Mouse (Mus musculus) hindlimb bud, embryonic 11.5 days (tissue): Measurements from ENCODE around the gene Prr12.
"Not testable (repeated sequence)": the region's sequence is repeated elsewhere in the genome, so short reads cannot be mapped to it uniquely, and the experiment has no call there.

Experiments used
- DNase-seq: peaks from one replicate; pipeline ENCODE4 v3.0.0-alpha.2; 2012; ENCODE audit warnings: low read depth, low spot score; ENCODE audit errors: extremely low spot score

Prr12 gene

DNA sequence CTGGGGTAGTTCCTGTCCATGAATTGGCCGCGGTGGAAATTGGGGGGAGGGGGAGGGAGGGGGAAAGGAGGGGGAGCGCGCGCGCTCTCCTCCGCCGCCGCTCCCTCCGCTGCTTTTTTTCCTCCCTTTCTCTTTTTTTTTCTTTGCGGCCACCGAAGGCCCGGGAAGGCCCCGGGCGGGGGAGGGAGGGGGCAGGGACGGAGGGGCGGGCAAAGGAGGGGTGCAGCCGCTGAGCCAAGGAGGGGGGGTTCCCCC, at the start of gene Prr12:
TSS of gene Prr12 (minus strand) at position 20 of the 255 bp plus-strand sequence.
- DNase-seq = no peak

DNA sequence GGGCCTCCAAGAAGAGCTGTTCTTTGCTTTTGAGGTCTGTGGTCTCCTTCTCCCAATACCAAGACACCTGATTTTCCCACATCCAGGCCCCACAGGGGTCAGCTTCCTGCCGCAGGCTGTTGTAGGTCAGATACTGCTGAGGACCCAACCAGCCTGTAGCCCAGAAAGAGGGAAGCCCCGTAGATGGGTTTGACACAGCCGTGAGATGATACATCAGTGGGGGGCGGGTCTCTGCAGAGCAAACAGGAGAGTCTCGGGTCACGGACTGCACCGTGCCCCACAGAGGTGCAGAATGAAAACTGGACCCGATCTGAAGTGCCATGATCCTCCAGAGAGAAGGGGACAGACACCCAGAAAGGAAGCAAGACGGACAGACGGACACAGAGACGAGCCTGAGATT, 49.8 kb upstream of the Prr12 start:
- DNase-seq = no peak

DNA sequence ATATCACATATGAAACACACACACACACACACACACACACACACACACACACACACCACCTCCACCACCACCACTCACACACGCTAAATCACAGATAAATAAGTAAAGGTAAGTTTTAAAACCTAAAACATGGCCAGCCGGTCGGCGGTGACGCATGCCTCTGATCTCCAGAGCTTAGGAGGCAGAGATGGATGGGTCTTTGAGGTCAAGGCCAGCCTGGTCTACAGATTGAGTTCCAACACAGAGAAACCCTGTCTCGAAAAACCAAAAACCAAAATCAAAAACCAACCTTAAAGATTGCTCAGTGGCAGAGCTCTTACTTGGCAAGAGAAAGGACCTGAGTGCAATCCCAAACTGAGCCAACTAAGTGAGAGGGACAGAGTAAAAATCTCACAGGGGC, 47.4 kb upstream of the Prr12 start:
- no peak for DNase-seq

DNA sequence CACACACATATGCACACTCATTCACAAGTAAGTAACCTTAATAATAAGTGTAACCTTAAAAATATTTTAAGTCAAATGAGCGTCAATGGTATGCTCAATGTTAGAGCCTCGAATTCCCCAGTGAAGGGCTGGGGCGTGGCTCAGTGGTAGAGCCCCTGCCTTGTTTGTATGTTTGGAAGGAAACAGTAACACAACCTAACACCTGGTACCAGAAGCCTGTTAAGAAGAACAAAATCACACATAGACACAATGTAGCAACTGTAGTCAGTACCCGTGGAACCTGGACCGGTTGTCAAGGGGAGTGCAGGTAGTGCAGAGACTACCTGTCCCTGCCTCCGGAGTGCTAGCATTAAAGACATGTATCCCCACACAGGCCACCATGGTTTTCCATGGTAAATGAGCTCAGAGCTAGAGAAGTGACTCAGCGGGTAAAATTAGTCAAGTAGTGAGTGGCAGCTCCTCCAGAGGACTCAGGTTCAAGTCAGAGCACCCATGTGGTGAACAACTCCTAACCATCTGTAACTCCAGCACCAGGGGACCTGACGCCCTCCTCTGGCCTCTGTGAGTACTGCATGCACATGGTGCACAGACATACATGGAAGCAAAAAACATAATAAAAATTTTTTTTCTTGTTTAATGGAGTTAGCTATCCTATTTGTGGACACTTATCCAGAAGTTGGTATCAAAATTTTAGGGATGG, 46.0 kb upstream of the Prr12 start:
- DNase-seq = no peak

DNA sequence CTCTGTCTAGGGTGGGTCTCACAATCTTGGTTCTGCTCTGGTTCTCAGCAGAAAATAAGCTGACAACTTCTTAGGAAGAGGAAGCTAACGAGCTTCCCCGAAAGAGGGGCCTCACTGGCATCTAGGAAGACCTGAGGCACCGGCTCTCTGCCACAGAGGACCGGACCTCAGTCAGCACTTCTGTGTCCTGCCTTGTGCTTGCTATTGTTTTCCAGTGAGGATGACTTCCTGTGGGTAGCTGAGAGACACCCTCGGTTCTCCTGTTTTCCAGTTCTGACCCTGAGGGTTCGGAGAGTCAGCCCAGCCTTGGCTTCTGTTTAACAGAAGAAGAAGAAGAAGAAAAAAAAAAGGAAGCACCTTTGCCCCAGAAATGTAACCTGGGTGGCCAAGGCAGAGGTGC, 44.8 kb upstream of the Prr12 start:
- no peak for DNase-seq

DNA sequence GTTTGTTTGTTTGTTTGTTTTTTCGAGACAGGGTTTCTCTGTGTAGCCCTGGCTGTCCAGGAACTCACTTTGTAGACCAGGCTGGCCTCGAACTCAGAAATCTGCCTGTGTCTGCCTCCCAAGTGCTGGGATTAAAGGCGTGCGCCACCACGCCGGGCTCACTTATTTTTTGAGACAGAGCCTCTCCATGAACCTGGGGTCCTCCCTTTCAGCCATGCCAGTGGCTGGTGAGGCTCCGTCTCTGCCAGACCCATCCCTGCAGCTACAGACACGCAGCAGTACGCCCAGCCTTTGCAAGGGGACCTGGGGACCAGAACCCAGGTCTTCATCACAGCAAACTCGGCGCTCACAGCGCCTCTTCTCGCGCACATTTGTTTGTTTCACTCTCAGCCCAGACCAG, 43.3 kb upstream of the Prr12 start:
- DNase-seq = not testable (repeated sequence)

DNA sequence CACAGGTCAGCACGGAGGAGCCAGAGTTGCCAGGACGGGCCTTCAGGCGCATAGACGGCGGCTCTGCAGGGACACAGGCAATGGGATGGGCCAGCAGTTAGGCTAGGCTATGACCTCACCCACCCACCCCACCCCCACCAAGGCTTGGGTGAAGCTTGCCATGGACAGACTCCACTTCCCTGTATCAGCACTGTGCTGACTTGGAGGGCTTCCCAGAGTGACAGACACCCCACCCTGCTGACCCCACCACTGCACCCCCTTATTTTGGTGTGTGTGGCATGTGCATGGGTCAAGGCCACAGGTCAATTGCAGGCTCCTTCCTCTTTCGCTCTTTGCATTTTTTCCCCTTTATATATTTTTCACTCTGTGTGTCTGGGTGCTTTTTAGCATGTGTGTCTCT, 42.7 kb upstream of the Prr12 start:
- no peak for DNase-seq

DNA sequence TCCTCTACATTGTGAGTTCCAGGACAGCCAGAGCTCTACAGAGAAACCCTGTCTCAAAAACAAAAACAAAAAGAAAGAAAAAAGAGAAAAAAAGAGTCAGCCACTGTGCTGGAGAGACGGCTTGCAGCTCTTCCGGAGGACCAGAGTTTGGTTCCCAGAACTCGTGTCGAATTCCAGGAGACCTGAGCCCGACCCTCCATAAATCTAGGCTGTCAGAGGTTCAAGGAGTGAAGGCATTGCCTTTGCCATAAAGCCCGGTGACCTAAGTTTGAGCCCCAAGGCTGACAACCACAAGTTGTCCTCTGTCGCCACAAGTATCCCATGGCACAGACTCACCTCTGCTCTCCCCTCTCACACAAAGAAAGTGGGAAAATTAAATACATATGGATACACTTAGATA, 41.4 kb upstream of the Prr12 start:
- DNase-seq = no peak

DNA sequence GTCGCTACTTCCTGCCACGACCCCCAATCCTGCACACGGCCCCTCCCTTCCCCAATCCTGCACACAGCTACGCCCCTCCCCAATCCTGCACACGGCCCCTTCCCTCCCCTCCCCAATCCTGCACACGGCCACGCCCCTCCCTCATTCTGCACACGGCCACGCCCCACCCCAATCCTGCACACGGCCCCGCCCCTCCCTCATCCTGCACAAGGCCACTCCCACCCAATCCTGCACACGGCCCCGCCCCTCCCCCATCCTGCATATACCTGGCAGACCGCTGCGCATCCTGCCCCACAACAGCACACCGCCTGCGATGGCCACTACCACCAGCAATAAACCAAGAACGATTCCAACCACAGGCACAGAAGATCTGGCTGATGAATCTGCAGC, 40.8 kb upstream of the Prr12 start:
- no peak for DNase-seq

DNA sequence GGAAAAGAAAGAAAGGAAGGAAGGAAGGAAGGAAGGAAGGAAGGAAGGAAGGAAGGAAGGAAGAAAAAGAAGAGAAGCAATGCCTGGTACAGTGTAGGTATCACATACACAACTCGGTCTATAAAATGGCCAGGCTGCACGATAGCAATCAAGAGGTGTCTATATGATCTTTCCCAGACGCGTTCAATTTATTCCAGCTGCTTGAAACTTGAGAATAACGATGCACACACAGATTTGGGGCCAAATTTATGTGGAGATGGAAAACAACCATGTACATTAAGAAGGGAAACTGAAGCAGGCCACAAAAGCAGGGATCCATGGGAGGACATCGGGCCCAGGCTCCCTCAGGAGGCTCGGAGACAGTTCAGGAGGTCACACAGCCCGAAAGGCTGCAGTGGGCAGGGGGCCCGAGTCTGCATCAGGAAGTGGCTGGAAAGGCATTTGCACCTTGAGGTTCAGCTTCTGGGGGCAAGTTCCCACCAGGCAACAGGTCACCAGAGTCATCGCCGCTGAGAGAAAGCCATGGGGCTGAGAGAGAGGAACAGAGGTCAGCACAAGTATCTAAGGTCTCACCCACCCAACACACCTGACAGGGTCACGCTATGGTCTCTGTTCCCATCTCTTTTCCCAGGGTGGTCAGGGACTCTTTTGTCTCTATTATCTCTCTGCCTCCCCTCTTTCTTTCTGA, 40.3 kb upstream of the Prr12 start:
- no peak for DNase-seq

DNA sequence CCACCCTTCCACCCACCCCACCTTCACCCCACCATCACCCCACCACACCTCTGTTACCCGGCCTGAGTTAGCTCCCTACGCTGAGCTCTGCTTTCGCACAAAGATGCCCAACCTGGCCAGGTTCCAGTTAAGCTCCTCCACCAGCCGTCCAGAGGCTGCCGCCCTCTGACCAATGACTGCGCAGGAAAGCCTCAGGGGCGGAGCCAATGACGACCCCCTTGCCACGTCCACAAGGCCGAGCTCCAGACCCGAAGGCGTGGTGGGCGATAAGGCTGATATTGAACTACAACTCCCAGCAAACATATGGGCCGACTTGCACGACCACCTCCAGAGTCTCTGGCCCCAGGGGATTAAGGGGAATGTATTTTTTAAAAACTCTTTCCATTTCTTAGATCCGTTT, 39.4 kb upstream of the Prr12 start, which contains the start of gene Rcn3:
TSS of gene Rcn3 (minus strand) at position 174 of the 400 bp plus-strand sequence.
- DNase-seq = peak; percentile 90

DNA sequence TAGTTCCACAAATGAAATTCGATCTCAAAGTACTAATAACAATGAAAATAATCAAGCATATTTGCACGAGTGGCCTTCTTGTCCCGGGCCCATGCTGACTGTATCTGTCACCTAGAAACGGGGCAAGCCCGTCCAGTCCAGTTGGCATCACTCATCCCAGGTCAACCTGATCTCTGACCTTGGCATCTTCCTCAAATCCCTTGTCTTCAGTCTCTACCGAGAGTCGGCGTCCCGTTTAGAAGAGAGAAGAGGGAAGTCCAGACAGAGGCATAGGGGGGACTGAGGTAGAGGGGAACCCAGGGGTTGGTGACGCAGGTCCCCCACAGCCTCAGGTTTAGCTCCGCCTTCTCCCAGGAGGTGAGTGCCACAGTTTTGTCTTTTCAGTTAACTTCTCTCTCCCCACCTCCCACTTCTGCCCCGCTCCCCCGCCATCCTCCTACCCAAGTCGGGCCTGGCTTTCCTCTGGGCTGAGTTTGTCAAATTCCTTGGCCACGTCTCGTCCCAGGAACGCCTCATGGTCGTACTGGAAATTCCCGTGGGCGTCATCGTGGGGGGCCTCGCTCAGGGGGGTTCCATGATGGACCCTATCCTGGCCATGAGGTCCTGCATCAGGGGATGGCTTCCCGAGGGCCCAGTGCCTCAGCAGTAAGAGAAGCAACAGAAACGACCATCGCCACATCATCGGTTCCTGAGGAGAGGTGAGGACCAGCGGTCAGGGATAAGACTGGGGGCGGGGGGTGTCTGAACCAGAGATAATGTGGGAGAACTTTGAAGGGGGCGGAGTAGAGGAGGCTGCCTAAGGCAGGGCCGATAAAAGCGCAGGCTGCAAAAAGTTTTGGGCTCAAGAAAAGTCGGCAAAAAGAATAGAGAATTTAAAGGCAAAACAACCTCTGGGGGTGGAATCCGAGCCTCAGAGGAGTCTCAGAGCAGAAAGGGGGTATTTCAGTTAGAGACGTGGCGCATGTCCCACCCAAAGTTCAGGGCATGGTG, 38.6 kb upstream of the Prr12 start:
- DNase-seq = no peak

DNA sequence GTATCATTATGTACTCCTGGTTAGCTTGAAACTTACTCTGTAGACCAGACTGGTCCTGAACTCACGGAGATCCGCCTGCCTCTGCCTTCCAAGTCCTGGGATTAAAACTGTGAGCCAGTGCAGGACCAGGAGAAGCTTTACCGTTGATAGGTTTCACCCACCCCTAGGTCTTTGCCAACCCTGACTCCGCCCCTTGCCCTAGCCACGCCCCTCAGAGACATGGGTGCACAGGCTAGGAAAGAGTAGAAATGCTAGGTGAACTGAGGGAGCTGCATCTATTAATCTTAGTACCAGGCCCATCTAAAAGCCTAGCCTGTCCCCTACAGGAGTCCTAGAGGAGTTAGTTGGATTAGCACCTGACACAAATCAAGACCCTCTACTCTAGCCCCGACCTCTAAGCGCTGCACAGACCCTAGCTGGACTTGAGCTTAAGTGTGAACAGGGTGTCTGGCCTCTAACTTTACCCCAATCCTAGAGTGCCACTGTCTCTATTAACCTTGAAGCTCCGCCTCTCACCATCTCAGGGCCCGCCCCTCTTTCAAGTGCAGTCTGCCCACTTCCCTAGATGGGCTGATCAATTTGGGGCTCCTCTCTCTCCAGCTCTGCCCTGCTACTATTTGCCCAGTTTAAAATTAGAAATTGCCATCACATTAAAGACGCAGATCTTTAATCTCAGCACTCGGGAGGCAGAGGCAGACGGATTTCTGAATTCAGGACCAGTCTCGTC, 37.7 kb upstream of the Prr12 start:
- no peak for DNase-seq

DNA sequence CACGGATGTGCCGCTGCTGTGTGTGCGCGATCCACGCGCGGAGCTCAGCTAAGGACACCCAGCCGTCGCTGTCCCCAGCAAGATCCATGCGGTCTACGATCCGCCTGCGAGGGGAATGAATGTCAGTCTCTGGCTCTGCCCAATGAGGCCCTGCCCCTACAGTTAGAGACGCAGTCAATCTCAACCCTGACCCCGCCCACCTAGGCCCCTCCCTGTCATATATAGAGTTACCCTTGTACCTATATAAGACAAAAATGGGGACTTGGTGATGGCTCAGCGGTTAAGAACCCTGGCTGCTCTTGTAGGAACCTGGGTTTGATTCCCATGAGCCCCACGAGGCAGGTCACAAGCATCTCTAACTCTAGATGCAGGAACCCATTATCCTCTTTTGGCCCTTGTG, 35.9 kb upstream of the Prr12 start:
- DNase-seq = no peak

DNA sequence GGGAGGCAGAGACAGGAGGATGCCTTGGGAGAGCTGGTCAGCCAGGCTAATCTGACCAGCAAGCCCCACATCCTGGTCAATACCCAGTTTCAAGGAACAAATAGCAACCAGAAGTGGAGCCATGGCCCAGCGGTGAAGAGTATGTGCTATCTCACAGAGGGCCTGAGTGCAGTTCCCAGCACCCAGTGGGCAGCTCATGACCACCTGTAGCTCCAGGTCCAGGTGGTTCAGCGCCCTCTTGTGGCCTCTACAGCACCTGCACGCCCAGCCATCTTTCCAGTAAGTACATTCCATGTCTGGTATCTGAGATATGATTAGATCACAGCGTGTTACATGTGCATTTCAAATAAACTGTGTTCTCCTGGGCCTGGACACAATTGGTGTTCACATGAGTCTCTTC, 33.4 kb upstream of the Prr12 start:
- no peak for DNase-seq

DNA sequence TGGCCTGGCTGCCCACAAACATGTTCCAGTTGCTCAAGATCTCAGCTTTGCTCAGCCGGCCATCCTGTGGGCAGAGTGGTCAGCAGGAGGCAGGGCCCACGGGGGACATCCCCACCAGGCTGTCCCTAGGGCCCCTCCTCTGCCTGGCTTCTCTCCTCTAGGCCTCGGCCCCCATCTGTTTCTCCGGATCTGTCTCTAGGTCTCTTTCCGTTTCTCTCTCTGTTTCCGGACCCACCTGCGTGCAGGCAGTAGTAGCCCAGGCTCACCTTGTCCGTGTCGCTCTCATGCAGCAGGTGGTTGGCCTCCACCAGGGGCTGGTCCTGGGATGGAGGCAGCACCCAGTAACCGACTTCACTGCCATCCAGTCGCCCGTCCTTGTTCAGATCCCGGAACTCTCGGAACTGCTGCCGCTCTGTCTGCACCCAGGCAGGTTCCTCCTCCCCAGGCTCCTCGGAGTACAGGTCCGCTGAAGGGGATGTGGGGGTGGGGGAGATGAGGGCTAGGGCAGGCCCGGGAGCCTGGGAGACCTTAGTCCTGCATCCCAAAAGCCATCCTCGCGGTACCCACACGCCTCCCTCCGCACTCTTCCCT, 30.7 kb upstream of the Prr12 start:
- no peak for DNase-seq

DNA sequence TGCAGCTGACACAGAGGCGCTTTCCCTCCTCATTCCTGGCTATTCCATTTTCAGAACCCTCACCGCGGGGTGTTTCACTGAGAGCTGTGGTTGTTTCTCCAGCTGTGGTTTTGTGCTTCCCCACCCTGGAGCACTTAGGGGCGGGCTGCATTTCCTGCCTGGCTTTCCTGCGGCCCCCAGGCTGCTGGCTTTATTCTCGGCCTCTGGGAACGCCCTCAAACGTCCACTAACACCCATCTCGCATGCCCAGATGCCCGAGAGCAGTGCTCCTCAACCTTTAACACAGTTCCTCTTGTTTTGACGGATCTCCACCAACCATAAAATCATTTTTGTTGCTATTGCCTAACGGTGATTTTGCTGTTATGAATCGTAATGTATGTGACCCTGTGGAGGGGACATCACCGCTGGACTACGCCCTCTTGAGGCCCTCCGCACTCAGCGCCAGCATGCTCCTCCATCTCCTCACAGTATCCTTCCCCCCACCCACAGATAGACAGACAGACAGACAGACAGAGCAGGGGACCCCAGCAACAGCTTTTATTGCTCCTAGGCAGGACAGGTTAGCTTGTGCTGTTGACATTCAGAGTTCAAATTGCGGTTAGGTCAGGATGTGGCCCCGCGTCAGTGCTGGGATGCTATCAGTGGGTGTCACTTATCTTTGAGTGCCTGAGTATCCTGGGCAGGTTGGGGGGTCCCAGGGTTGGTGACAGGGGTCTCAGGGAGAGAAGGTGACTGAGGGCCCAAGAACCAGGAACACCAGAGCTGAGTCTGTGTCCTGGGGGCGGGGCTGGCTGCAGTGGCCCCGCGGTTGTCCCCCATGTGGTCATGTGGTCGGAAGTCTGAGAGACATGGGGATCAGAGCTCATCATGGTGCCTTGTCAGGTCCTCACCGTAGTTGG, 30.0 kb upstream of the Prr12 start:
- DNase-seq = no peak

DNA sequence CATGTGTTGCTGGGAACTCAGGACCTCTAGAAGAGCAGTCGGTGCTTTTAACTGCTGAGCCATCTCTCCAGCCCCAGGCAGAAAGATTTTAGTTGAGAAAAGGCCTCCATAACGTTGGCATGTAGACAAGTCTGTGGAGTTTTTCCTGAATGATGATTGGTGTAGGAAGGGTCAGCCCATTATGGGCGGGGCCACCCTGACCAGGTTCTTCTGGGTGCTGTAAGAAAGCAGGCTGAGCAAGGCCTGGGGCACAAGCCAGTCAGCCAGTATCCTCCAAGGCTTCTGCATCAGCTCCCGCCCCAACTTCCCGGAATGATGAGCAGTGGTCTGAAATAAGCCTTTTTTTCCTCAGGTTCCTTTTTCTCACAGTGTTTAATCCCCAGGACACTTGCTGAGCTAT, 28.3 kb upstream of the Prr12 start:
- no peak for DNase-seq

DNA sequence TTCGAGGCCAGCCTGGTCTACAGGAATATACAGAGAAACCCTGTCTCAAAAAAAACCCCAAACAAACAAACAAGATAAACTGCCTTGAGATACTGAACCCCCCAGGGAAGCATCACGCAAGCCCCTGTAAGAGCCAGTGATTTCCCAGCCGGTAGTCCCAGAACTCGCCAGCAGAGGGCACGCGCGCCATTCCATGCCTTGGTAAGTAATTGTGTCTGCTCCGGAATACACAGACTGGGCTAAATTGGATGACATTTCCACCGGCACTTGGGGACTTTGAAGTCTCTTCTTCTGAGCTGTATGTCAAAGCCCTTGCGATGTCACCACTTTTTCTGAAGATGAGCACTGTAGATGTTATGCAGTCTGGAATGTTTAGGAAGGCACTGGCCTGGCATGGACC, 27.2 kb upstream of the Prr12 start:
- DNase-seq = no peak

DNA sequence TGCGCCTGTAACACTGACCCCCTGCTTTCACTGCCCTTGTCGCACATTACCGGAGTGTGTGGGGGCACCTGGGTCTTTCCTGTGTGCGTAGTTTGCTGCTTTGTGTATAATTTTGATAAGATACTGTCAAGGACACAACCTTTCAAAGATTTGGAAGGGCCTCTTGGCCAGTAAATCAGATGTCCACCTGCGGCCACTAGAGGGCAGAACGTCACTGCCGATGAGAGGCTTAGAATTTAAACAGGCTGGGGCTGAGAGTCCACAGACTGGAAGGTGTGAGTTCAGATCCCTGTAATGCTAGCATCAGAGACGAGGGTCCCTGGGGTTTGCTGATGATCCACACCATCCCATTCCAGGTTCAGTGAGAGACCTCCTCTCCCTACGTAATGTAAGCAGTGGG, 25.8 kb upstream of the Prr12 start:
- DNase-seq = no peak
